Mouse (Mus musculus): ENCODE results near the gene Dock11.

The Dock11 gene

DNA sequence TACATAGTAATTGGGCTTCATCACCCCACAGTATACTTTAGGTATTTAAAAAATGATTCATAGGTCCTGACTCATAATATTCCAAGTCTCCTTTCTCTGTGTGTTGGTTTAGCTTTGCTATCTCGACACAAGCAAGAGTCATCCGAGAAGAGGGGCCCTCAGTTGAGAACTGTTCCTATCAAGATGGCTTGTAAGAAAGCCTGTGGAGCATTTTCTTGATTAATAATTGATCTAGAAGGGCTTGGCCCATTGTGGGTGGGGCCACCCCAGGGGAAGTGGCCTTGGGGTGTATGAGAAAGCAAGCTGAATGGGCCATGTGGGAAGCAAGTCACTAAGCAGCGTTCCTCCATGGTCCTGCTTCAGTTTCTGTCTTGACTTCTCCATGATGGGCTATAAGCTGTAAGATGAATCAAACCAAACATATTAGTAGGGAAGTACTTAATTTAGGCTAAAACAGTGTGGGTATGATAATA is 42.3 kb downstream of the Dock11 start:
- Histone ChIP-seq H3K9me3 (ENCODE audit: low read length) (no peaks in the 10 kb centered on the region), H3K4me3 (replicated peaks; ENCODE audit: low read length) (no peak overlapping the region), H3K4me1 (replicated peaks; ENCODE audit: low read depth, low read length) (no peaks in the 10 kb centered on the region), H3K36me3 (ENCODE audit: insufficient read depth, low read length) (no peaks in the 10 kb centered on the region), H3K27me3 (ENCODE audit: insufficient read depth, low read length) (no peaks in the 10 kb centered on the region)
- TF ChIP-seq NANOG (IDR thresholded peaks at IDR 0.05; ENCODE audit: borderline replicate concordance, low read length) = no peak
- no peak for TF ChIP-seq POU5F1 (IDR thresholded peaks at IDR 0.05; ENCODE audit: borderline replicate concordance, low read length)
- TF ChIP-seq CTCF (conservative IDR thresholded peaks at IDR 0.05; ENCODE audit: low read length) = no peak

DNA sequence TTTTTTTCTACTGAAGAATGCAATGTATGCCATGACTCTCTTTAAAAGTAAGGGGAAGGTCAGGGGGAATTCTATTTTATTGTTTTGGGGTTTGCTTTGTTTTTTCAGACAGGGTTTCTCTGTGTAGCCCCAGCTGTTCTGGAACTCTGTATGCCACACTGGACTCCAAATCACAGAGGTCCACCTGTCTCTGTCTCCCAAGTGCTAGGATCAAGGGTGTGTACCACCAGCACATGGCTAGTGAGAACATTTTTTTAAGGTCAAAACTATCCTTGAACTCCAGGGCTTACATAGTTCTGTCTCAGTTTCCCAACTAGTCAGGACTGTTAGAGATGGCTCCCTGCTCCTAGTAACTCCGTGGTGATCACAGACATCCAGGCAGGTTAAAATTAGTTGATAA is 43.3 kb downstream of the Dock11 start:
- no peaks in the 10 kb centered on the region for H3K27me3 ChIP-seq (ENCODE audit: insufficient read depth, low read length)
- no peaks in the 10 kb centered on the region for H3K4me1 ChIP-seq (replicated peaks; ENCODE audit: low read depth, low read length)
- no peaks in the 10 kb centered on the region for H3K9me3 ChIP-seq (ENCODE audit: low read length)
- H3K4me3 ChIP-seq (replicated peaks; ENCODE audit: low read length) = no peak overlapping the region
- TF ChIP-seq CTCF (conservative IDR thresholded peaks at IDR 0.05; ENCODE audit: low read length) (no peak), POU5F1 (IDR thresholded peaks at IDR 0.05; ENCODE audit: borderline replicate concordance, low read length) (no peak), NANOG (IDR thresholded peaks at IDR 0.05; ENCODE audit: borderline replicate concordance, low read length) (no peak)
- no peaks in the 10 kb centered on the region for H3K36me3 ChIP-seq (ENCODE audit: insufficient read depth, low read length)

GRCm38 (mm10) chrX:35932952-35933351 is 44.3 kb downstream of the Dock11 start:
- no peaks in the 10 kb centered on the region for H3K9me3 ChIP-seq (ENCODE audit: low read length)
- no peaks in the 10 kb centered on the region for H3K36me3 ChIP-seq (ENCODE audit: insufficient read depth, low read length)
- no peak overlapping the region for H3K4me3 ChIP-seq (replicated peaks; ENCODE audit: low read length)
- no peak for TF ChIP-seq NANOG (IDR thresholded peaks at IDR 0.05; ENCODE audit: borderline replicate concordance, low read length)
- no peak for TF ChIP-seq POU5F1 (IDR thresholded peaks at IDR 0.05; ENCODE audit: borderline replicate concordance, low read length)
- TF ChIP-seq CTCF (conservative IDR thresholded peaks at IDR 0.05; ENCODE audit: low read length) = no peak
- no peaks in the 10 kb centered on the region for H3K4me1 ChIP-seq (replicated peaks; ENCODE audit: low read depth, low read length)
- no peaks in the 10 kb centered on the region for H3K27me3 ChIP-seq (ENCODE audit: insufficient read depth, low read length)

DNA sequence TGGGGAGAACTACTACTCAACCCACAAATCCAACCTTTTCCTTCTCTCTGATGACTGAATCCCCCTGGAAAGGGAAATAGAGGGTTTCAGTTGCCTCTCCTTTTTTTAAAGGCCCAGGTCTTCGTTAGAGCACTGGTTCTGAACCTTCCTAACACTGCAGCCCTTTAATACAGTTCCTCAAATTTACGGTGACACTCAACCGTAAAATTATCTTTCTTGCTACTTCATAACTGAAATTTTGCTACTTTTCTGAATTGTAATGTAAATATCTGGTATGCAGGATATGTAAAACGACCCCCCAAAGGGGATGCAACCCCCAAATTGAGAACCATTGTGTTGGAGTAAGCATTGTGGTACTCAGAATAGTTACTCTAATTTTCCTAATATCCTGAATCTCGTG is 49.5 kb downstream of the Dock11 start:
- H3K4me1 ChIP-seq (replicated peaks; ENCODE audit: low read depth, low read length) = no peaks in the 10 kb centered on the region
- H3K27me3 ChIP-seq (ENCODE audit: insufficient read depth, low read length) = no peaks in the 10 kb centered on the region
- TF ChIP-seq NANOG (IDR thresholded peaks at IDR 0.05; ENCODE audit: borderline replicate concordance, low read length) (no peak), POU5F1 (IDR thresholded peaks at IDR 0.05; ENCODE audit: borderline replicate concordance, low read length) (no peak), CTCF (conservative IDR thresholded peaks at IDR 0.05; ENCODE audit: low read length) (no peak)
- no peaks in the 10 kb centered on the region for H3K36me3 ChIP-seq (ENCODE audit: insufficient read depth, low read length)
- no peak overlapping the region for H3K4me3 ChIP-seq (replicated peaks; ENCODE audit: low read length)
- no peaks in the 10 kb centered on the region for H3K9me3 ChIP-seq (ENCODE audit: low read length)

DNA sequence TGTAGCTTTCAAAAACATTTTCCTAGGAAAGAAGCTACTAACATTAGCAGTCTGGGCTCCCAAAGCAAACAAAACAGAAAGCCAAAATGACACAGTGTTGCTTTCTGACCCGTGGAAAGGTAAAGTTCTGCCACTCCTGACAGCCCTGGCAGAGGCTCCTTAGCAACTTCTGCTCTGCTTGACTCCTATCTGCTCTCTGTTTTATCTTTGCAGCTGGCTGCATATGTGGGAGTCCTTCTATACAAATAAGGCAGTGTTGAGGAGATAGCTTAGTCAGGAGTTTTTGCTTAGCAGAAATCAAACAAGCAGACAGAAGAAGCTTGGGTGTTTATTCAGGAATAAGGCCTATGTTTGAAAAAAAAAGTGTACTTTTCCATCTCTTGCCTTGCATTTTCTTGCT is 57.8 kb downstream of the Dock11 start:
- H3K9me3 ChIP-seq (ENCODE audit: low read length) = no peaks in the 10 kb centered on the region
- H3K36me3 ChIP-seq (ENCODE audit: insufficient read depth, low read length) = no peaks in the 10 kb centered on the region
- no peaks in the 10 kb centered on the region for H3K4me1 ChIP-seq (replicated peaks; ENCODE audit: low read depth, low read length)
- TF ChIP-seq NANOG (IDR thresholded peaks at IDR 0.05; ENCODE audit: borderline replicate concordance, low read length) = no peak
- no peak for TF ChIP-seq POU5F1 (IDR thresholded peaks at IDR 0.05; ENCODE audit: borderline replicate concordance, low read length)
- no peak for TF ChIP-seq CTCF (conservative IDR thresholded peaks at IDR 0.05; ENCODE audit: low read length)
- H3K27me3 ChIP-seq (ENCODE audit: insufficient read depth, low read length) = no peaks in the 10 kb centered on the region
- H3K4me3 ChIP-seq (replicated peaks; ENCODE audit: low read length) = no peak overlapping the region

GRCm38 (mm10) chrX:35950135-35950534 is 61.5 kb downstream of the Dock11 start:
- Histone ChIP-seq H3K4me3 (replicated peaks; ENCODE audit: low read length) (no peak overlapping the region), H3K27me3 (ENCODE audit: insufficient read depth, low read length) (no peaks in the 10 kb centered on the region), H3K36me3 (ENCODE audit: insufficient read depth, low read length) (no peaks in the 10 kb centered on the region), H3K9me3 (ENCODE audit: low read length) (no peaks in the 10 kb centered on the region), H3K4me1 (replicated peaks; ENCODE audit: low read depth, low read length) (no peaks in the 10 kb centered on the region)
- no peak for TF ChIP-seq CTCF (conservative IDR thresholded peaks at IDR 0.05; ENCODE audit: low read length)
- no peak for TF ChIP-seq NANOG (IDR thresholded peaks at IDR 0.05; ENCODE audit: borderline replicate concordance, low read length)
- TF ChIP-seq POU5F1 (IDR thresholded peaks at IDR 0.05; ENCODE audit: borderline replicate concordance, low read length) = no peak

- no peaks in the 10 kb centered on the region for H3K27me3 ChIP-seq (ENCODE audit: insufficient read depth, low read length)
- TF ChIP-seq NANOG (IDR thresholded peaks at IDR 0.05; ENCODE audit: borderline replicate concordance, low read length) (no peak), CTCF (conservative IDR thresholded peaks at IDR 0.05; ENCODE audit: low read length) (no peak)
Observed at GRCm38 (mm10) chrX:35951945-35952344, 63.3 kb downstream of the Dock11 start.

DNA sequence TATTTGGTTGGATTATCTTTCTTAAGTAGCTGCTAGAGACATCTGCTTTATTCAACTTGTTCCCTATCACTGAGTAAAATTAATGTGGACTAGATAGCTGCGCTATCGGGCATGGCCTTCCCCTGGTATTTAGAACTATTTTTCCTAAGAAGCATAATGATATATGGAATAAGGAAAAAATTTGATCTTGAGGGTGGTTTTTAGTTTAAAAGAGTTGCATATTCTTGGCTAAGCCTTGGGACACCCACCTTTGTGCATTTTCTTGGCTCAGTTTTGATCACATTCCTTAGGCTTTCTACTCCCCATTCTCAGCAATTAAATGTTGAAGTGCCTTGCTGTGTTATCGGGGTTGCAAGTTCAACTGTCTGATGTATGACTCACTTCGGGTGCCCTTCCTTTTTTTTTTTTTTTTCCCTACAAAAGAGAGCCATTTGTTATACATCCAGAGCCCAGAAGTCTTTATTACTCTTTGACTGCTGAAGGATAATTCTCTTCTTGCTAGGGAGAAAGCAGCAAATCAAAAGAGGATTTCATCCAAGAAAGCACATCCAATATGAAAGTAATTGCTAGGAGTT is 64.0 kb downstream of the Dock11 start:
- TF ChIP-seq CTCF (conservative IDR thresholded peaks at IDR 0.05; ENCODE audit: low read length) = no peak
- TF ChIP-seq POU5F1 (IDR thresholded peaks at IDR 0.05; ENCODE audit: borderline replicate concordance, low read length) = no peak
- TF ChIP-seq NANOG (IDR thresholded peaks at IDR 0.05; ENCODE audit: borderline replicate concordance, low read length) = no peak
- H3K36me3 ChIP-seq (ENCODE audit: insufficient read depth, low read length) = no peaks in the 10 kb centered on the region
- no peaks in the 10 kb centered on the region for H3K4me1 ChIP-seq (replicated peaks; ENCODE audit: low read depth, low read length)
- no peaks in the 10 kb centered on the region for H3K9me3 ChIP-seq (ENCODE audit: low read length)
- H3K27me3 ChIP-seq (ENCODE audit: insufficient read depth, low read length) = no peaks in the 10 kb centered on the region
- no peak overlapping the region for H3K4me3 ChIP-seq (replicated peaks; ENCODE audit: low read length)

More at GRCm38 (mm10) chrX:35951945-35952344, 63.3 kb downstream of the Dock11 start:
- Histone ChIP-seq H3K9me3 (ENCODE audit: low read length) (no peaks in the 10 kb centered on the region), H3K4me3 (replicated peaks; ENCODE audit: low read length) (no peak overlapping the region), H3K4me1 (replicated peaks; ENCODE audit: low read depth, low read length) (no peaks in the 10 kb centered on the region), H3K36me3 (ENCODE audit: insufficient read depth, low read length) (no peaks in the 10 kb centered on the region)

GRCm38 (mm10) chrX:35956236-35956635 is 67.6 kb downstream of the Dock11 start:
- Histone ChIP-seq H3K4me3 (replicated peaks; ENCODE audit: low read length) (no peak overlapping the region), H3K36me3 (ENCODE audit: insufficient read depth, low read length) (no peaks in the 10 kb centered on the region), H3K4me1 (replicated peaks; ENCODE audit: low read depth, low read length) (no peaks in the 10 kb centered on the region), H3K27me3 (ENCODE audit: insufficient read depth, low read length) (no peaks in the 10 kb centered on the region), H3K9me3 (ENCODE audit: low read length) (no peaks in the 10 kb centered on the region)
- TF ChIP-seq POU5F1 (IDR thresholded peaks at IDR 0.05; ENCODE audit: borderline replicate concordance, low read length) (no peak), CTCF (conservative IDR thresholded peaks at IDR 0.05; ENCODE audit: low read length) (no peak), NANOG (IDR thresholded peaks at IDR 0.05; ENCODE audit: borderline replicate concordance, low read length) (no peak)
